Mouse (Mus musculus): Measurements from ENCODE around the gene Gm43191. TPM values are rescaled to one million over a fixed set of nuclear protein-coding genes. Genes with fewer than 3 reads are reported as not detected.
A peak's percentile ranks its signal among the peaks of the same experiment; 100 is the strongest.
"Not testable (repeated sequence)": the region's sequence is repeated elsewhere in the genome, so short reads cannot be mapped to it uniquely, and the experiment has no call there.

Gm43191 gene
- total RNA-seq, 2 experiments from 2014 or later, result not detected

DNA sequence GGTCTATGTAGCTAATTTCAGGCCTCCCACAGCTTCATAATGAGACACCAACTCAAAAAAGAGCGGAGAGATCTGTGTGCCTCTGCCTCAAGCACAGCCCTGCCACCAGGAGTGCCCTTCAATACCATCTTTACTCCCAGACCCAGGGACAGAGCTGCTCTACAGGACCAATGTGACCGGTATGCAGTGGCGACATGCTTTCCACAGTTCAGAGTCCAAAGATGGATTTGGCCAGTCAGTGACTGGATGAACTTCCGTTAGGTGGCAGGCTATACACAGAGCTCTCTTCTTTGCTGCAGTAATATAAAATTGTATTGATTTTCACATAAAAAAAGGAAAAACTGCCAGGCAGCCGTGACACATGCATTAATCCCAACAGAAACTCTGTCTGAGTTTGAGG lies 22.8 kb upstream of the Gm43191 start:
- DNase-seq, result no peak
- H3K27ac ChIP-seq, result no peak overlapping the region
- intact Hi-C loops (cut with DNase I), result no loop called here
- TF ChIP-seq CTCF (IDR thresholded peaks at IDR 0.05), result no peak
- H3K4me3 ChIP-seq, result no peak overlapping the region

DNA sequence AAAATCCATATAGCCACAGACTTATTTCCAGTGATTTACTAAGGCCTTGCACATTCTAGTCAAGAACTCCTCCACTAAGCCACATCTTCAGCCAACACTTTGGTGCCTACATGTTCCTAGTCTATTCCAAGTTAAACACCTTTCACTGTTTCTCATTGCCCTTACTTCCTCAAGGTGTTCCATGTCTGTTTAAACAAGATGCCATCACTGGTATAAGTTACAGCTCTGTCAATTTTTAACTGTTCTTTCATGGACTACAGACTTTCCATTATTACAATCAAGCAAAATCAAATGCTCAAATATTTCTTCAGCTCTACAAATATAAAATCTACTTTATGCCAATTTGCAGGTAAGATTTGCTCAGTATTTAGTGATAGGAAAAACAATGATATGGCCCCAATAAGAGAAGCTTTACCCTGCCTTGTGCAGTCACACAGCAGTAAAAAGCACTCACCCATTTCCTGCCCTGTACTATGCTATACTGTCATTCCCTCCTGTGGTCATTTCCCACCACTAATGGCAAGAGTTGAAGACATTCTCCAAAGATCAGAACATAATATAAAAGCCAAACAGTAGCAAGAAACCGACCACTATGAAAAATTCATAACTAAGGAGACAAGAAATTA lies 21.7 kb upstream of the Gm43191 start:
- H3K27ac ChIP-seq, result no peak overlapping the region
- intact Hi-C loops (cut with DNase I), result no loop called here
- TF ChIP-seq CTCF (IDR thresholded peaks at IDR 0.05), result no peak

DNA sequence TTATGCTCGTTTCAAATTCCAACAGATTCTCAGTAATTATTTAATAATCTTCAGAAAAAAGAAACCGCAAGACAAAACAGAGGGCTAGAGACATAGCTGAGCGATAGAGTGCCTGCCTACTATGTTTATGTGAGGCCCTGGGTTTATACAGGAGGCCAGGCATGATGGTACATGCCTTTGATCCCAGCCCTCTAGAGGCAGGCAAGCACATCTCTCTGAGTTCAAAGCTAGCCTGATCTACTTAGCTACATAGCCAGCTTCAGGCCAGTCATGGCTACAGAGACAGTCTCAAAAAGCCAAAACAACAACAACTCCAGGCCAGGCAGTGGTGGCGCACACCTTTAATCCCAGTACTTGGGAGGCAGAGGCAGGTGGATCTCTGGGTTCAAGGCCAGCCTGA lies 20.5 kb upstream of the Gm43191 start:
- H3K27ac ChIP-seq, result no peak overlapping the region
- intact Hi-C loops (cut with DNase I), result no loop called here
- no peak for DNase-seq
- H3K4me3 ChIP-seq, result no peak overlapping the region
- TF ChIP-seq CTCF (IDR thresholded peaks at IDR 0.05), result no peak

More for the DNA sequence above, 21.7 kb upstream of the Gm43191 start:
- H3K4me3 ChIP-seq, result no peak overlapping the region
- DNase-seq, result no peak

GRCm38 (mm10) chr3:116698786-116699185 lies 17.7 kb upstream of the Gm43191 start:
- peak; percentile 35; the same call in 1 of the 2 replicates for TF ChIP-seq CTCF (IDR thresholded peaks at IDR 0.05)
- intact Hi-C loops (cut with DNase I), result no loop called here
- no peak overlapping the region for H3K4me3 ChIP-seq
- H3K27ac ChIP-seq, result peak overlapping the region; percentile 40; the same call in 1 of the 2 replicates
- DNase-seq, result no peak

DNA sequence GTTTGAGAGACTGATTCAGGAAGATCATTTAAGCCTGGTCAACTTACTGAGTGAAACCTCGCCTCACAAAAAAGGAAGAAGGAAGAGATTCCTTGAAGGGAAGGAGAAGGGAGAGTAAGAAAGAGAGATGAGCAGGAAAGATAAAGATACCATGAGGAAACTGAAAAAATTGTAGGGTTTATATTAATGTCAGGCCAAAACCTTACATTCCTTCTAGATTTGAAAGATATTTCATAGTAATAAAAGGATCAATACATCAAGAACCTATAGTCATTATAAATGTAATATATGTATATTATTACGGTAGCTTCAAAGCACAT lies 14.6 kb upstream of the Gm43191 start:
- TF ChIP-seq CTCF (IDR thresholded peaks at IDR 0.05), result no peak
- no peak for DNase-seq
- H3K4me3 ChIP-seq, result no peak overlapping the region
- intact Hi-C loops (cut with DNase I), result no loop called here
- H3K27ac ChIP-seq, result no peak overlapping the region

DNA sequence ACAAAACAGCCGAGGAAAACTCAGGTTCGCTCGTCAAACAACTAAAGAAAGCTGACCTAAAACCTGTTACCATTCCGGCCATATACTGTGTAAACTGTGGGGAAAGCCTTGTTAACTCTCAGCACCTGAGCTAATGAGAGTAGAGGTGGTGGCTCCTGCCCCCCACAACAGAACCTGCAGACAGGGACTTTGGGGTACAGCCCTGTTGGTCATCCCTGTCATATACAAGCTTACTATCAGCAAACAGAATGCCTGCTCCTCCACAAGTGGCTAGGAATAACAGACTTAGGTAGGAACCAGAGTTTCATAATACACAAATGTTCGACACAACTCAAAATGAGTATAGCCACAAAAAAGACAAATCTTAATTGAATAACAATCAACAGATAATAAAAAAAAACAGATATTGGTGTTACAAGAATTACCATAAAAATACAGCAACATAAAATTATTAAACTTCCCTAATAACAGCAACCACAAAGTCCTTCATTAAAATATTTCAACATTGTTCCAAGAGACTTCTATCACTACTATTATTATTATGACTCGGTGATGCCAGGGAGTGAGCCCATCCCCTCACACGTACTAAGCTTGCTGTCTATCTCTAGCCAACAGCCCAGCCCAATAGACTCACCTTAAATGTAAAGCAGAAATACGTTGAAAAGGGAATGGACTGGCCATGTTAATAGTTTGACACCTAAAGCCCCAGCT lies 14.1 kb upstream of the Gm43191 start:
- no peak for TF ChIP-seq CTCF (IDR thresholded peaks at IDR 0.05)
- intact Hi-C loops (cut with DNase I), result no loop called here
- Histone ChIP-seq H3K4me3 (no peak overlapping the region), H3K27ac (no peak overlapping the region)
- no peak for DNase-seq

DNA sequence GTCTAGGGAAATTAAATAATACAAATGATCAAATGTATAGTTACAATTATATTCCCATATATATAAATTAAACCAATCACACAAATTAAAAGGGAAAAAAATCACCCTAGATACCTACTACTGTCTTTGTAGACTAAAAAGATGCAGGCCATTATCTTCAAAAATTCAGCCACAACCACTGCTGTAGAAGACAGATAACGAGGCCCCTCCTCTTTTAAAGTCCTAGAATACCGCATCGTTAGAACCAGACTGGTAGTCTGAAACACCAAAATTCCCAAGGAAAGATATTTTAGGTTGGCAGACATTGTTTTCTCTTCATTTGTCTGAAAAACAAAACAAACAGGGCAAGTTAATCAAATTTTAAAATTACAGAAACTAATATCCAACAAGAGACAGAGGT lies 13.3 kb upstream of the Gm43191 start:
- Histone ChIP-seq H3K27ac (no peak overlapping the region), H3K4me3 (no peak overlapping the region)
- intact Hi-C loops (cut with DNase I), result no loop called here
- DNase-seq, result no peak
- TF ChIP-seq CTCF (IDR thresholded peaks at IDR 0.05), result no peak

- DNase-seq; H3K27ac ChIP-seq; H3K4me3 ChIP-seq; intact Hi-C loops (cut with DNase I): not testable (repeated sequence)
Measured at GRCm38 (mm10) chr3:116664281-116664680, 16.8 kb downstream of the Gm43191 start.

DNA sequence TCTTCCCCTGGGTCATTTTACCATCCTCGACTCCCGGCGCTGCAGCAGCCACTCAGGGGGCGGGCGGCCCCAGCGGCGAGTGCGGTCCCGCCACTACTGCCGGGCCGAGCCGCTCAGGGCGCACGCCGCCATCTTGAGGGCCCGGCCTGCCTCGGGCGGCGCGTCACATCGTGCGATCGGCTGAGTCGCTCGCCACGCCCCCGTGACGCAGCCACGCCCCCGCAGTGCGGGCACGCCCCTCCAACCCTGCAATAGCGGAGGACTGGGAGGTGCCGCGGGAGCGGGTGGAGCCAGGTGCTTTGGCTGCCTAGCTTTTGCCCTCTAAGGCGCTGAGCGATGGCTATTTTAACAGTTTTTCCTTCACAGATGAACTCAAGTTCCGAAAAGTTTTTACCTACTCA lies 18.6 kb downstream of the Gm43191 start, which contains the start of gene Mfsd14a:
Gene Mfsd14a (minus strand): TSS at position 215 of the 401 bp plus-strand sequence.
- TF ChIP-seq CTCF (IDR thresholded peaks at IDR 0.05), result no peak
- peak; percentile 100 for DNase-seq
- intact Hi-C loops (cut with DNase I), result no loop called here
- Histone ChIP-seq H3K4me3 (peak within 1 kb of the TSS; percentile 91), H3K27ac (peak within 1 kb of the TSS; percentile 97)

DNA sequence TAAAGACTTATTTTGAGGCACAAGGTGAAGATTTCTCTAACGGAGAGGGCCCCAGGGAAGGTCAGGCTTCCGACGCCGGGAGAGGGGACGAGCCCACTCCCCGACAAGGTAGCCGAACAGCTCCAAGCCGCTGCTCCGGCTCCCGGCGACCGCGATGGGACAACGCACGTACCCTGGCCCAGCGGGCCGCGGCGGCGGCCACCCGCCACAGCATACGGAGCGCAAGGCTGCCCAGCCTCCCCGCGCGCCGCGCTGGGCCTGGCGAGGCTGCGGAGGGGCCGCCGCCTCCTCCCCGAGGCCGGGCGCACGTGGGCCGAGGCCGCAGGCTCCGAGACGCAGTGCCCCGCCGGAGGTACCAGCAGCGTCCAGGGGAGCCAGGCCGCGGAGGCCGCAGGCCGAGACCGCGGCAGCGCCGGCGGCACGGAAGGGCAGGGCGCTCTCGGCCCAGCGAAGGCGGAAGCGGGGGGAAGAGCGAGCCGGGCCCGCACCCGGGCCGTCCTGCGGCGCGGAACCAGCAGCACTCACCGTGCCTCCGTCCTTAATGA lies 19.1 kb downstream of the Gm43191 start:
- Histone ChIP-seq H3K4me3 (peak overlapping the region; percentile 91), H3K27ac (peak overlapping the region; percentile 97)
- intact Hi-C loops (cut with DNase I), result no loop called here
- DNase-seq, result peak; percentile 77
- TF ChIP-seq CTCF (IDR thresholded peaks at IDR 0.05), result no peak

DNA sequence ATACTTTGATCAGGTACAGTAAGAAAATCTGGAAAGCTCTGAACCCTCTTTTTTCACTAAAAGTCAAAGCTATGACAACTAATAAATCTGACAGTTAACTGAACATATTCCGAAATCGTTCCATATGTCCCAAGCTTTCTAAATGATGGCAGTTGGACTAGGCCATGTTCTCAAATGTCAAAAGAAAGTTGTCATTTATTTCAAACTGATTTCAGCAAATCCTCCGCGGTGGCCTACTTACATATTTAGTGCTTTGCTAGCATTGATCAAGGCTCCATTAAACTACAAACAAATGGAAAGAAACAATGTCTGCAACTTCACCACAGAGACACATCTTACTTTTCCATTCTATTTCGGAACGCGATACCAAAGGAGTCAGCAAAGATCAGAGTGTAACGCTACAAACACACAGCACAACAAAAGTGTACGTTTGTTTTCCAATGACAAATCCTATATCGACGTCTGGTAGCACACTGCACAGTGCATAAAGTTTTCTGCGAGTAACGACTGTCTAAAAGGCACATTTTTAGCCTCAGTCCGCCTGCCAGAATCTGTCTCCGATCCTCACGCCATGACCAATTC lies 19.7 kb downstream of the Gm43191 start:
- DNase-seq, result no peak

DNA sequence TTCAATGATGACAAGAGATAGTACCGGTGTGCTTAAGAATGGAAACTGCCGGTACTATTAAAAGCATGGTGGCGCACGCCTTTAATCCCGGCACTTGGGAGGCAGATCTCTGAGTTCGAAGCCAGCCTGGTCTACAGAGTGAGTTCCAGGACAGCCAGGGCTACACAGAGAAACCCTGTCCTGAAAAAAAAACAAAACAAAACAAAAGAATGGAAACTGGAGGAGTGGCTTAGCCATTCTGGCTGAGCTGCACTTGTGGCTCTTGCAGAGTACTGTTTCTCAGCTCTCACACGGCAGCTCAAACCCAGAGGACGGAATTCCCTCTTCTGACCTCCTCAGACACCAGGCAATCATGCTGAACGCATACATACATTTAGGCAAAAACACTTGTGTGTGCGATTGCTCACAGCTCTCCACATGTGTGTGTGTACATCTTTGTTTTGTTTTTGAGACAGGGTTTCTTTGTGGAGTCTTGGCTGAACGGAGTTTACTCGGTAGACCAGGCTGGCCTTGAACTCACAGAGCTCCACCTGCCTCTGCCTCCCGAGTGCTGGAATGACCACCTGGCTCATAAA lies 21.1 kb downstream of the Gm43191 start:
- H3K27ac ChIP-seq, result no peak overlapping the region
- no peak for TF ChIP-seq CTCF (IDR thresholded peaks at IDR 0.05)
- DNase-seq, result no peak
- intact Hi-C loops (cut with DNase I), result no loop called here
- H3K4me3 ChIP-seq, result peak overlapping the region; percentile 6; the same call in 1 of the 2 replicates

More for the DNA sequence above, 19.7 kb downstream of the Gm43191 start:
- intact Hi-C loops (cut with DNase I), result no loop called here
- peak overlapping the region; percentile 91 for H3K4me3 ChIP-seq
- no peak for TF ChIP-seq CTCF (IDR thresholded peaks at IDR 0.05)
- H3K27ac ChIP-seq, result peak overlapping the region; percentile 97
